In genomic region chr3:138823857-138824256, GRCm38 (mm10) we compare ENCODE assay signal across 20 mouse cellular contexts.
DNase-seq lines count a peak whose midpoint lies in the region; ATAC-seq lines count a peak whose summit lies in the region.
"Had no signal": no experiment of that assay in that cellular context is flagged by ENCODE, and none has a peak within 500 bp of the region (broad histone marks: within the 10 kb centered on the region; RNA-seq: fewer than 3 reads in every experiment).

No protein-coding gene starts in this region.

- peak; percentile 35; the same call in 1 of the 2 replicates for ATAC-seq in hindbrain, embryonic 12.5 days (ENCODE audit: low FRiP score)
- ATAC-seq in hindbrain, embryonic 14.5 days (ENCODE audit: low FRiP score): no peak
- 0 out of 2 replicates have a peak, but pooled peaks have one; percentile 13 for ATAC-seq in neural tube, embryonic 13.5 days (ENCODE audit: low read depth)
- ATAC-seq: forebrain, embryonic 14.5 days; intestine, embryonic 15.5 days had no signal

- H3K9me3 ChIP-seq in hindbrain, embryonic 12.5 days (replicated peaks): no peaks in the 10 kb centered on the region
- H3K9me3 ChIP-seq in hindbrain, embryonic 14.5 days (ENCODE audit: control insufficient read depth, low read length): no peaks in the 10 kb centered on the region
- H3K9me3 ChIP-seq in neural tube, embryonic 13.5 days: no peaks in the 10 kb centered on the region
- H3K9me3 ChIP-seq in limb, embryonic 10.5 days (replicated peaks): no peaks in the 10 kb centered on the region
- H3K9me3 ChIP-seq: embryonic facial prominence, embryonic 15.5 days; forebrain, embryonic 10.5 days; heart, embryonic 13.5 days; intestine, embryonic 15.5 days had no signal

- H3K27me3 ChIP-seq in hindbrain, embryonic 12.5 days: no peaks in the 10 kb centered on the region
- H3K27me3 ChIP-seq in hindbrain, embryonic 14.5 days (ENCODE audit: control insufficient read depth, insufficient read depth, low read length): no peaks in the 10 kb centered on the region
- H3K27me3 ChIP-seq in neural tube, embryonic 13.5 days: no peaks in the 10 kb centered on the region
- H3K27me3 ChIP-seq in limb, embryonic 10.5 days (ENCODE audit: low read depth, poor library complexity, severe bottlenecking): no peaks in the 10 kb centered on the region
- H3K27me3 ChIP-seq: embryonic facial prominence, embryonic 15.5 days; heart, embryonic 13.5 days; intestine, embryonic 15.5 days had no signal

- H3K36me3 ChIP-seq in hindbrain, embryonic 12.5 days: no peaks in the 10 kb centered on the region
- no peaks in the 10 kb centered on the region for H3K36me3 ChIP-seq in hindbrain, embryonic 14.5 days (replicated peaks; ENCODE audit: control insufficient read depth, insufficient read depth)
- no peaks in the 10 kb centered on the region for H3K36me3 ChIP-seq in neural tube, embryonic 13.5 days
- H3K36me3 ChIP-seq in limb, embryonic 10.5 days: no peaks in the 10 kb centered on the region
- H3K36me3 ChIP-seq: embryonic facial prominence, embryonic 15.5 days; forebrain, embryonic 10.5 days; heart, embryonic 13.5 days; intestine, embryonic 15.5 days had no signal

- H3K4me2 ChIP-seq in hindbrain, embryonic 12.5 days (replicated peaks): no peak overlapping the region
- no peak overlapping the region for H3K4me2 ChIP-seq in hindbrain, embryonic 14.5 days (replicated peaks)
- 0 out of 2 replicates have a peak overlapping the region, but pooled peaks have one; percentile 13 for H3K4me2 ChIP-seq in neural tube, embryonic 13.5 days
- H3K4me2 ChIP-seq: embryonic facial prominence, embryonic 15.5 days; heart, embryonic 13.5 days; intestine, embryonic 15.5 days had no signal

- intact Hi-C loops in left cerebral cortex, postnatal 10 days (cut with DNase I): loop anchor here (10.0 kb wide), 1 partner anchor 61 kb away; no protein-coding TSS in a partner anchor

- DNase-seq in hindbrain, embryonic 14.5 days (ENCODE audit: low spot score): no peak
- peak; percentile 61 for DNase-seq in embryo, embryonic 10.5 days (ENCODE audit: low spot score)
- DNase-seq in embryo, embryonic 11 days: peak; percentile 46
- DNase-seq in left cerebral cortex, postnatal 10 days (ENCODE audit: extremely low spot score in 1 of 2, low spot score in 2 of 2): no peak
- no peak for DNase-seq in limb, embryonic 10.5 days (ENCODE audit: low spot score)
- DNase-seq: adrenal gland, adult 8-10 months; adrenal gland, postnatal 36 days; cerebellum, postnatal 10 days; gastrocnemius, adult 2 months; gastrocnemius, postnatal 25 days; heart, adult 11 months; heart, postnatal 36 days had no signal

- peak overlapping the region; percentile 35 for H3K27ac ChIP-seq in hindbrain, embryonic 12.5 days
- no peak overlapping the region for H3K27ac ChIP-seq in hindbrain, embryonic 14.5 days
- peak overlapping the region; percentile 38; the same call in 1 of the 2 replicates for H3K27ac ChIP-seq in neural tube, embryonic 13.5 days (replicated peaks)
- no peak overlapping the region for H3K27ac ChIP-seq in limb, embryonic 10.5 days
- H3K27ac ChIP-seq: embryonic facial prominence, embryonic 15.5 days; forebrain, embryonic 10.5 days; gastrocnemius, adult 2 months; heart, embryonic 13.5 days; intestine, embryonic 15.5 days had no signal

- no peak overlapping the region for H3K9ac ChIP-seq in hindbrain, embryonic 12.5 days
- H3K9ac ChIP-seq in hindbrain, embryonic 14.5 days: no peak overlapping the region
- H3K9ac ChIP-seq in neural tube, embryonic 13.5 days: 0 out of 2 replicates have a peak overlapping the region, but pooled peaks have one; percentile 9
- H3K9ac ChIP-seq: embryonic facial prominence, embryonic 15.5 days; heart, embryonic 13.5 days; intestine, embryonic 15.5 days had no signal

- peaks cover 71% of the 10 kb centered on the region for H3K4me1 ChIP-seq in hindbrain, embryonic 12.5 days
- peaks cover 50% of the 10 kb centered on the region for H3K4me1 ChIP-seq in hindbrain, embryonic 14.5 days (replicated peaks; ENCODE audit: control insufficient read depth, insufficient read depth, low read length)
- peaks cover 76% of the 10 kb centered on the region for H3K4me1 ChIP-seq in neural tube, embryonic 13.5 days (replicated peaks)
- H3K4me1 ChIP-seq in limb, embryonic 10.5 days: peaks cover 25% of the 10 kb centered on the region

- H3K4me3 ChIP-seq in hindbrain, embryonic 12.5 days: no peak overlapping the region
- no peak overlapping the region for H3K4me3 ChIP-seq in hindbrain, embryonic 14.5 days (replicated peaks; ENCODE audit: low read length)
- no peak overlapping the region for H3K4me3 ChIP-seq in neural tube, embryonic 13.5 days
- H3K4me3 ChIP-seq in limb, embryonic 10.5 days: no peak overlapping the region
- H3K4me3 ChIP-seq: embryonic facial prominence, embryonic 15.5 days; erythroblast, embryonic 14.5 days; forebrain, embryonic 10.5 days; gastrocnemius, adult 2 months; heart, embryonic 13.5 days; intestine, embryonic 15.5 days had no signal

- WGBS in hindbrain, embryonic 12.5 days: 39% methylated on average over 9 of the region's 9 CpGs
- 36% methylated on average over 9 of the region's 9 CpGs for WGBS in hindbrain, embryonic 14.5 days
- WGBS in neural tube, embryonic 13.5 days: 16% methylated on average over 9 of the region's 9 CpGs
- 80% methylated on average over 9 of the region's 9 CpGs for WGBS in limb, embryonic 10.5 days

Comparison
In these comparisons a context has a peak if more than half of its experiments do, and no peak if none do; other contexts are left out.
1. H3K27ac ChIP-seq: peak in hindbrain, embryonic 12.5 days (single experiment) and neural tube, embryonic 13.5 days (single experiment); none in hindbrain, embryonic 14.5 days (single experiment) and limb, embryonic 10.5 days (single experiment).
2. DNase-seq: peak in embryo, embryonic 10.5 days (single experiment) and embryo, embryonic 11 days (single experiment); none in hindbrain, embryonic 14.5 days (single experiment), left cerebral cortex, postnatal 10 days (0 of 2) and limb, embryonic 10.5 days (single experiment).